Mouse (Mus musculus) A20 (cell line): Measurements from ENCODE around the gene Fam213a.
A peak's percentile ranks its signal among the peaks of the same experiment; 100 is the strongest.

Experiments
- DNase-seq: peaks from one replicate; pipeline ENCODE4 v3.0.0-alpha.2; 2011; ENCODE audit warnings: low read depth, low spot score

Fam213a gene

DNA sequence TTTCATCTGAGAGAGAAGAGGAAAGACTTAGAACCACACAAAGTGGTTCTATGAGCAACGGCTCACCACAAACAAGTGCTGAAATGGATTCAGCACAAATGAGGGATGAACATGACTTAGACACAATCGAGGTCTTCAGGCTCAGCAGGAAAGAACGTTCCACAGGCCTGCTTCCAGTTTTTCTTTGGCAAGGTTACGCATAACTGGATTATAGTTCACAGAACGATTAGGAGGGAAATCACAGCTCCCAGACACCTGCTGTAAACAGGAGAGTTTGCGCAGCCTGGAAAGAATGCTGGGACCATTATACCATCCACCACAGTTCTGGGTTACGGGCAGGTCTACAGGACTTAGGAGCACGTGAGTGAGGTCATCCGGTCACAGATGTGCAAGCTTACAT lies 7.9 kb downstream of the Fam213a start:
- DNase-seq = no peak

DNA sequence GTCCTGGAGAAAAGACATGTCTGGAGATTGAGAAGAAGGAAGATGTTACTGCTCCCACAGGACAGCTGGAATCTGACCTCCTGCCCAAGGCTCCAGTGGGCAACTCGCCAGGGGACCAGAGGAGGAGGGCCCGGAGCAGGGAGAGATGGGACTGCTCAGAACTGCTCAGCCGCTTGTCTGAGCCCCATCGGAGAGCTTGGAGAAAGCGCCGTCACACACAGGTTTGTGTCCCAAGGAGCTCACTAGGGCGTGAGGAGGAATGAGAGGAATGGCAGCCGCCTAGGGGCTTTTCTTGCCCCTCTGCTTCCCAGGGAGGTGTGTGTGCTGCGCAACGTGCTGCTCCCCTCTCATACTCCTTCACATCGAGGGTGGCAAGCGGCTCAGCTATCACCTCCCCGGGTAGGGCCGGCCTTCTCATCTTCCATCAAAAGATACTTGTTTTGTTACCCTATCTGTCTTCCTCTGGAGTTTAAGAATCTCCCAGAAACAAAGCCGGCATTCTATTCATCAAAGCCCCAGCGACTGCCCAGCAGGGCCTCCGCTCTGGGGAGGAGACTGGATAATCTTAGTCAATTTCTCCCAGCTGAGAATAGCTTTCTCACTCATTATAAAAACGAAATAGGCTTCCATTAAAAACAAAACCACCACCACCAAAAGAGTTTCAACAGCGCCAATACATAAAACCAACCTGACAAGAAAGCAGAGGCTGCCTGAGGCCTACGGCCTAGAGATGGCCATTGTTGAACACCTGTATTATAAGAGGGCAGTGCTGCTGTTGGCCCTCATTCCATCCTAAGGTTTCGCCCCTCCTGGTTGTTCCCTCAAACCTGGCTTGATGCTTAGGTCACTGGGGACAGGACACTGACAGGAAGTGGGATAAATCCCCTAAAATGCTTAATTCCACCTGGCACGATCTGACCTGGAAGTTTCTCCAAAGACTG lies 9.1 kb downstream of the Fam213a start:
- DNase-seq = no peak

- DNase-seq = no peak
Measured at GRCm38 (mm10) chr14:41001576-41001975, 12.0 kb downstream of the Fam213a start.

DNA sequence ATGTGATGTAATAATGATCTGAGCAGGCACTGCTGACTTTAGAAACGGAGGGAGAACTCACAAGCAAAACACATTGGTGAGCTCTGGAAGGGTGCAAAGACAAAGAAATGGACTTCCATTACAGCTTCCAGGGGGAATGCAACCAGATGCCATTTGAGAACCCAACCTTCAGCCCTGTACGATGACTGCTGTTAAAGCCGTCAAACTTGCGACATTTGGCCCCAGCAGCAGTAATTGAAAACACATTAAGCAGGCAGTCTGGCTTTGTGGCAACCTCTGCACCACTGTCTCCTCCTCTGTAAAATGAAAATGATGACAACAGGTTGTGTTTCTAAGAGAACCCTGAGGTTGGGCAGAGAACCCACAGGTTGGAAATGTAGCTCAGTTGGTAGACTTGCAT lies 12.8 kb downstream of the Fam213a start:
- DNase-seq = no peak

GRCm38 (mm10) chr14:40999904-41000645 lies 13.5 kb downstream of the Fam213a start:
- peak; percentile 92 for DNase-seq

- DNase-seq = no peak
Measured at GRCm38 (mm10) chr14:40996171-40996570, 17.4 kb downstream of the Fam213a start.

GRCm38 (mm10) chr14:40992464-40992863 lies 21.1 kb downstream of the Fam213a start:
- DNase-seq = no peak

DNA sequence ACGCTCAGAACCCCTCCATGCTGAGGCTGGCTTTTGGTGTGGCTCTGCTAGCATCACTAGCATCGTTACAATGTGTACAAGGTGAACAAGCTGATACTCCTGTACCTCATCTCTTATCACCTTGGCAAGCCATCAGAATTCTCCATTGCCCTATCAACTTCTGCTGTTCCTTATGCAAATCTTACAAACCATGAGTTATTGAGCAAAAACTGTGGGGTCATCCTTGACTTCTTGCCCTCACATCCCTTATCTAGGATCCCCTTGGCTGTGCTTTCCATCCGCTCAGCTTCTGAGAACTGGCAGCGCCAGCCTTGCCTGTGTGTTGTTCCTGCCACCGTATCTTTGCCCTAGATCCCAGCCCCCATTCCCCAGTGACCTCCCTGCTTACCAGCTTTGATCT lies 24.8 kb downstream of the Fam213a start:
- DNase-seq = no peak

- no peak for DNase-seq
Measured at GRCm38 (mm10) chr14:40987184-40987583, 26.4 kb downstream of the Fam213a start.

- no peak for DNase-seq
Measured at GRCm38 (mm10) chr14:40985635-40986034, 28.0 kb downstream of the Fam213a start.

GRCm38 (mm10) chr14:40979723-40980122 lies 33.9 kb downstream of the Fam213a start:
- no peak for DNase-seq

GRCm38 (mm10) chr14:40979002-40979401 lies 34.6 kb downstream of the Fam213a start:
- peak; percentile 55 for DNase-seq

GRCm38 (mm10) chr14:40975127-40975721 lies 38.4 kb downstream of the Fam213a start:
- DNase-seq = peak; percentile 76

DNA sequence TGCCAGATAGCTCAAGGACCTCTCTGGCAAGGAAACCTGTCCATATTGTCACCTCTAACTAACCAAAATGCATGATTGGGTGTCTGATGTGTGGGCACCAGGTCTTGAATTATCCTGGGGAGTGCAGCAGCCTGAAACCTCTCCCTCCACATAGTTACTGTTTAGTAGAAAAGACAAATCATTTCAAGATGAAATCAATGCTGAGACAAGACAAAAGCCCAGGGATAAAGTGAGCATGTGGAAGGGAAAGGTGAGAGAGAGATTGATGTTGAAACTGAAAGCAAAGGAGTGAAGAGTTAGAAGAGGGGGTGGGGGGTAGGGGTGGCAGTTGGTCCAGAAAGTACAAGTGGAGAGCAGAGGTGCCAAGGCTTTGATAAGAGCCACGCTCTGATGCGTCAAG lies 45.5 kb downstream of the Fam213a start:
- peak; percentile 41 for DNase-seq

- DNase-seq = no peak
Measured at GRCm38 (mm10) chr14:40967598-40967900, 46.0 kb downstream of the Fam213a start.

DNA sequence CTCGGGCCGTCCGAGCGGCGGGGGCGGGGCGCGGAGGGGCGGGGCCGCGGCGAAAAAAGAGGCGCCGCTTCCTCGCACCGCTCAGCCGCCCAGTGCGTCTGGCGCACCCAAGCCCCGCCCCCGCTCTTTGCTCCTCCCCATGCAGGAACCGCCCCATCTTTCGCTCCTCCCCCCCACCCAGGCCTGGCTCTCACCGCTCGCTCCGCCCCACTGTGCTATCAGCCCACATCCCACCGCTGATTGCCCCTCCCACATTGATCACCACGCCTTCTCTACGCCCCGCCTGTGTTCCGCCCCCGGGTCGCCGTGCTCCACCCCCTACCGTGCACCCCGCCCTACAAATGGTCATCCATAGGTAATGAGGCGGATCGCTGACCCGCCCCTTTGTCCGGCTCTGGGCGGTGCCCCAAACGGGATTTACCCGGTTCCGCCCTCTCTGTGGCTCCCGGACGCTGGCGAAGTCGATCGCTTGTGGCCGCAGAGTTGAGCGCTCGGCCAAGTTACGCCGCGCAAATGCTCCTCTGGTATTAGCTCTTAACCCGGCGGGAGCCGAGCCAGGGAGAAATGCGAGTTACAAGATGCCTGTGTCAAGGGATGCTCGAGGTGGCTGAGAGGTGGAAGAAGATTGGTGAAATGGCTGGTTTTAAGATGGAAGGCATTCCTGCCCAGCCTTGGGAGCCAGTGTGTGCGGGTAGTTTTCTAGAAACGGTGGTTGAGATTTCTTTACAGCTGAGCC lies 46.6 kb downstream of the Fam213a start:
- peak; percentile 97 for DNase-seq

GRCm38 (mm10) chr14:40966392-40966861 lies 47.2 kb downstream of the Fam213a start, which contains the start of gene Tspan14:
Tspan14 (minus strand) TSS chr14:40966807.
- no peak for DNase-seq

DNA sequence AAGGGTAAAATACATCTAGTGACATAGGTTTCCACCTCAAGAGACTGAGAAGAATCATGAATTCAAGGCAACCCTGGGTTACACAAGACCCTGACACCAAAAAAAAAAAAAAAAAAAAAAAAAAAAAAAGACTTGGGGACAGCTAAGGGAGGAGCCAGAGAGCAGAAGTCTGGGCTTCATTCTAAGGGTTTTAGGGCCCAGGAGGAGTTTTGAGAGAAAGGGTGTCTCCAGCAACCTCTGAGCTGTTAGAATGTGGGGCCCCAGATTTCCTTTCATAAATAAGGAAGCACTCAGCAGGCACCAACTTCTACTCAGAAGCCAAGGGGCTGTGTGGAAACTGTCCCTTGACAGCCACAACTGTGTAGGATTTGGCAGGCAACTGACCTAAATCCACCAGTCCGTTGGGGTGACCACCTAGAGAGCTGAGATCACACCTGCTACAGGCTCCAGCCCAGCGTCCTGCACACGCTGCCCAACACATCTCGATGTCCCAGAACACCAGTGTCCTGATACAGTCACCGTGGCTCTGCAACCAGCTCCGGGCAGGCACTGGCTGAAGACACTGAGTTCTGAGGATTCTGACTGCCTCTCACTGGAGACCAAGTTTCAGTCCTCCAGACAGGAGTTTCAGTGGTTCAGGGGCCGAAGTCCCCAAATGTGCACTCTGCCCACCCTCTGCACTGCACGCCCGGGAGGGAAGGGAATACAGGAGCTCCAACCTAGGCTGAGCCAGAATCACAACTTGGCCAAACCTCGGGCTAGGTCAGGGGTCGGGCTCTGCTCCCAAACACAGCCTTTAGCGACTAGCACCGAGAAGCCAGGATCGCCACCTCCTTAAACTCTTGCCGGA lies 47.9 kb downstream of the Fam213a start:
- peak; percentile 53 for DNase-seq

GRCm38 (mm10) chr14:40964881-40965280 lies 48.7 kb downstream of the Fam213a start:
- DNase-seq = no peak

DNA sequence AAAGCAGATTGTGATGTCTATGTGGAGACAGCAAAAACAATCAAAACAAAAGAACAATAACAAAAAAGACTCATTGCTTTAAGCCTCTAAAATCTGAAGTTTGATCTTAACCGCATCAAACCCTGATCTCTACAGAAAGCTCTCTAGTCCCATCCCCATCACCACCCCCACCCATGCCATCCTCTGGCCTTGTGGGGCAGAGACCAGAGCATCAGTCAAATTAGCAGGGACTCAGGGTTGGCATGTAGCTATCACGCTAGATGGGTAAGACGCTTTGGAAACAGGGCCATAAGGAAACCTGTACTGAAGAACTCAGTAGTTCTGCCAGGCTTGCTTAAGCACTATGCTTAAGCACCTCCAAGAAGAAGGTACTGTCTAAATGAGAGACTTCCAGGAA lies 49.4 kb downstream of the Fam213a start:
- DNase-seq = no peak
